Mouse (Mus musculus): Measurements from ENCODE around the gene Klra17. TPM values are rescaled to one million over a fixed set of nuclear protein-coding genes. Genes with fewer than 3 reads are reported as not detected.
"Not testable (repeated sequence)": the region's sequence is repeated elsewhere in the genome, so short reads cannot be mapped to it uniquely, and the experiment has no call there.

Klra17 gene
- polyA plus RNA-seq (2015; fragmentation: Nextera tagmentation; extraction: Ambion mirVana), result not detected in 2 replicates

GRCm38 (mm10) chr6:129876549-129876948 is at the start of gene Klra17:
TSS of gene Klra17 (minus strand) at chr6:129876672.
- WGBS, result 57% methylated on average over 1 of the region's 1 CpGs
- Histone ChIP-seq H3K36me3 (no peaks in the 10 kb centered on the region), H3K4me1 (no peaks in the 10 kb centered on the region), H3K9ac (replicated peaks) (no peak within 1 kb of the TSS), H3K4me2 (replicated peaks) (no peak within 1 kb of the TSS), H3K9me3 (peaks cover 12% of the 10 kb centered on the region; the same call in 1 of the 2 replicates), H3K27me3 (no peaks in the 10 kb centered on the region), H3K4me3 (no peak within 1 kb of the TSS), H3K27ac (replicated peaks) (no peak within 1 kb of the TSS)
- no peak for ATAC-seq (replicated peaks)

GRCm38 (mm10) chr6:129917476-129917946 is 41.0 kb upstream of the Klra17 start, which contains the start of gene Klra5:
TSS of gene Klra5 (minus strand) at chr6:129917650.
- not testable (repeated sequence) for H3K9ac ChIP-seq (replicated peaks); H3K4me3 ChIP-seq; H3K27ac ChIP-seq (replicated peaks); ATAC-seq (replicated peaks); H3K4me1 ChIP-seq; H3K36me3 ChIP-seq; H3K4me2 ChIP-seq (replicated peaks); H3K27me3 ChIP-seq
- peaks cover 15% of the 10 kb centered on the region; the same call in 1 of the 2 replicates for H3K9me3 ChIP-seq

- no peak for ATAC-seq (replicated peaks)
- Histone ChIP-seq H3K36me3 (no peaks in the 10 kb centered on the region), H3K27ac (replicated peaks) (no peak overlapping the region), H3K27me3 (no peaks in the 10 kb centered on the region), H3K4me1 (no peaks in the 10 kb centered on the region), H3K9ac (replicated peaks) (no peak overlapping the region), H3K9me3 (peaks cover 15% of the 10 kb centered on the region; the same call in 1 of the 2 replicates), H3K4me3 (no peak overlapping the region), H3K4me2 (replicated peaks) (no peak overlapping the region)
- 86% methylated on average over 1 of the region's 1 CpGs for WGBS
Observed at GRCm38 (mm10) chr6:129916996-129917395, 40.5 kb upstream of the Klra17 start.

GRCm38 (mm10) chr6:129882525-129882924 is 6.1 kb upstream of the Klra17 start:
- WGBS, result 75% methylated on average over 2 of the region's 2 CpGs
- Histone ChIP-seq H3K4me3 (no peak overlapping the region), H3K4me2 (replicated peaks) (no peak overlapping the region), H3K4me1 (no peaks in the 10 kb centered on the region), H3K27ac (replicated peaks) (no peak overlapping the region), H3K9me3 (peaks cover 11% of the 10 kb centered on the region; the same call in 1 of the 2 replicates), H3K9ac (replicated peaks) (no peak overlapping the region), H3K36me3 (no peaks in the 10 kb centered on the region), H3K27me3 (no peaks in the 10 kb centered on the region)
- no peak for ATAC-seq (replicated peaks)

GRCm38 (mm10) chr6:129862349-129862748 is 14.1 kb downstream of the Klra17 start, which contains the start of gene Gm17631:
TSS of gene Gm17631 (plus strand) at chr6:129862649.
- WGBS, result no CpG with 5 or more reads among the region's 3 CpGs
- not testable (repeated sequence) for H3K9me3 ChIP-seq; H3K4me3 ChIP-seq; H3K9ac ChIP-seq (replicated peaks); H3K27me3 ChIP-seq; H3K36me3 ChIP-seq; H3K4me1 ChIP-seq; H3K27ac ChIP-seq (replicated peaks); H3K4me2 ChIP-seq (replicated peaks); ATAC-seq (replicated peaks)

- ATAC-seq (replicated peaks), result no peak
- H3K9me3 ChIP-seq, result 0 out of 2 replicates have a peak, but pooled peaks cover 4% of the 10 kb centered on the region
- H3K27me3 ChIP-seq, result no peaks in the 10 kb centered on the region
- 90% methylated on average over 1 of the region's 1 CpGs for whole genome bisulfite sequencing
- no peaks in the 10 kb centered on the region for H3K36me3 ChIP-seq
- H3K4me3 ChIP-seq, result no peak overlapping the region
- no peak overlapping the region for H3K9ac ChIP-seq (replicated peaks)
- H3K4me1 ChIP-seq, result no peaks in the 10 kb centered on the region
- H3K4me2 ChIP-seq (replicated peaks), result no peak overlapping the region
- no peak overlapping the region for H3K27ac ChIP-seq (replicated peaks)
Observed at GRCm38 (mm10) chr6:129825559-129825958, 50.9 kb downstream of the Klra17 start.

- 86% methylated on average over 1 of the region's 1 CpGs for WGBS
- Histone ChIP-seq H3K27me3 (no peaks in the 10 kb centered on the region), H3K27ac (replicated peaks) (no peak overlapping the region), H3K9me3 (0 out of 2 replicates have a peak, but pooled peaks cover 5% of the 10 kb centered on the region), H3K4me3 (no peak overlapping the region), H3K36me3 (no peaks in the 10 kb centered on the region), H3K4me1 (no peaks in the 10 kb centered on the region), H3K4me2 (replicated peaks) (no peak overlapping the region), H3K9ac (replicated peaks) (no peak overlapping the region)
- no peak for ATAC-seq (replicated peaks)
Observed at GRCm38 (mm10) chr6:129824004-129824403, 52.5 kb downstream of the Klra17 start.

GRCm38 (mm10) chr6:129817731-129818130 is 58.7 kb downstream of the Klra17 start:
- H3K4me3 ChIP-seq, result no peak overlapping the region
- no peak for ATAC-seq (replicated peaks)
- H3K36me3 ChIP-seq, result no peaks in the 10 kb centered on the region
- H3K4me2 ChIP-seq (replicated peaks), result no peak overlapping the region
- H3K27me3 ChIP-seq, result no peaks in the 10 kb centered on the region
- WGBS, result 66% methylated on average over 3 of the region's 3 CpGs
- H3K27ac ChIP-seq (replicated peaks), result no peak overlapping the region
- H3K4me1 ChIP-seq, result no peaks in the 10 kb centered on the region
- no peak overlapping the region for H3K9ac ChIP-seq (replicated peaks)
- 0 out of 2 replicates have a peak, but pooled peaks cover 5% of the 10 kb centered on the region for H3K9me3 ChIP-seq

- not testable (repeated sequence) for H3K27ac ChIP-seq (replicated peaks); H3K9ac ChIP-seq (replicated peaks); ATAC-seq (replicated peaks); H3K4me3 ChIP-seq; H3K9me3 ChIP-seq; H3K4me2 ChIP-seq (replicated peaks); H3K4me1 ChIP-seq; H3K36me3 ChIP-seq; H3K27me3 ChIP-seq
- WGBS, result 90% methylated on average over 3 of the region's 3 CpGs
Observed at GRCm38 (mm10) chr6:129784170-129784569, 92.3 kb downstream of the Klra17 start, which contains the start of gene Gm156. TSS of gene Gm156 (minus strand) at chr6:129784270.

Other genes starting within 250 kb of the Klra17 start
- gene Klrc3, start 233.3 kb downstream of the Klra17 start, polyA plus RNA-seq (2015; fragmentation: Nextera tagmentation; extraction: Ambion mirVana), result not detected in 2 replicates
- not detected in 2 replicates for gene Klrc2, start 216.0 kb downstream of the Klra17 start, polyA plus RNA-seq (2015; fragmentation: Nextera tagmentation; extraction: Ambion mirVana)
- not detected in 2 replicates for gene Klrc1, start 197.7 kb downstream of the Klra17 start, polyA plus RNA-seq (2015; fragmentation: Nextera tagmentation; extraction: Ambion mirVana)
- gene Klri1, start 159.5 kb downstream of the Klra17 start, polyA plus RNA-seq (2015; fragmentation: Nextera tagmentation; extraction: Ambion mirVana), result not detected in 2 replicates
- not detected in 2 replicates for gene Klri2, start 136.2 kb downstream of the Klra17 start, polyA plus RNA-seq (2015; fragmentation: Nextera tagmentation; extraction: Ambion mirVana)
- gene Gm156, start 92.4 kb downstream of the Klra17 start, polyA plus RNA-seq (2015; fragmentation: Nextera tagmentation; extraction: Ambion mirVana), result not detected in 2 replicates
- gene Gm17631, start 14.0 kb downstream of the Klra17 start, polyA plus RNA-seq (2015; fragmentation: Nextera tagmentation; extraction: Ambion mirVana), result not detected in 2 replicates
- not detected in 2 replicates for gene Klra5, start 41.0 kb upstream of the Klra17 start, polyA plus RNA-seq (2015; fragmentation: Nextera tagmentation; extraction: Ambion mirVana)
- not detected in 2 replicates for gene Klra6, start 150.3 kb upstream of the Klra17 start, polyA plus RNA-seq (2015; fragmentation: Nextera tagmentation; extraction: Ambion mirVana)
- gene Klra4, start 190.6 kb upstream of the Klra17 start, polyA plus RNA-seq (2015; fragmentation: Nextera tagmentation; extraction: Ambion mirVana), result not detected in 2 replicates

Measured in forebrain, embryonic 15.5 days (tissue).